Mouse (Mus musculus) 3134 (cell line): ENCODE results near the gene Hmga1b.
"Not testable (repeated sequence)": the region's sequence is repeated elsewhere in the genome, so short reads cannot be mapped to it uniquely, and the experiment has no call there.

Experiments used
- DNase-seq: peaks from one replicate; pipeline ENCODE4 v3.0.0-alpha.2; 2011; ENCODE audit warnings: low spot score; ENCODE audit not compliant: insufficient read length; ENCODE audit errors: extremely low read depth

The Hmga1b gene

GRCm38 (mm10) chr11:120731858-120732680, 30.5 kb upstream of the Hmga1b start, which contains the start of gene Cbr2:
Cbr2 (minus strand) TSS chr11:120732114.
- DNase-seq: peak; percentile 85

- peak; percentile 75 for DNase-seq
Observed at GRCm38 (mm10) chr11:120733521-120733920, 29.1 kb upstream of the Hmga1b start.

GRCm38 (mm10) chr11:120736424-120736823, 26.2 kb upstream of the Hmga1b start:
- DNase-seq: no peak

DNA sequence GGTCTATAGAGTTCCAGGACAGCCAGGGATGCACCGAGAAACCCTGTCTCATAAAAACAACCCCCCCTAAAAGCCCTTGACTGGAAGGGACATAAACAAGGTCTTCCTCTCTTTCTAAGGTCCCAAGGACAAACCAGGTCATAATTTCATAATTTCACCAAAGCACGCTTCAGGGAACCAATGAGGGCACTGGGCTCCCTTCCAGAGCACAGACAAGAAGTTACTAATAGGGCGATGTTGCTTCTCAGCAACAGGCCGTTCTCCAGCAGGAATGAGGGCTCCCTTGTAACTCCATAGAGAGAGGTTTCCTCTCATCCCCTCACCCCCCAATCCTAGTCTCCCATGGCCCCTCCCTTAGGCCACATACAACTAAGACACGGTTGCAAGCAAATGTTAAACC, 21.6 kb upstream of the Hmga1b start:
- DNase-seq: no peak

DNA sequence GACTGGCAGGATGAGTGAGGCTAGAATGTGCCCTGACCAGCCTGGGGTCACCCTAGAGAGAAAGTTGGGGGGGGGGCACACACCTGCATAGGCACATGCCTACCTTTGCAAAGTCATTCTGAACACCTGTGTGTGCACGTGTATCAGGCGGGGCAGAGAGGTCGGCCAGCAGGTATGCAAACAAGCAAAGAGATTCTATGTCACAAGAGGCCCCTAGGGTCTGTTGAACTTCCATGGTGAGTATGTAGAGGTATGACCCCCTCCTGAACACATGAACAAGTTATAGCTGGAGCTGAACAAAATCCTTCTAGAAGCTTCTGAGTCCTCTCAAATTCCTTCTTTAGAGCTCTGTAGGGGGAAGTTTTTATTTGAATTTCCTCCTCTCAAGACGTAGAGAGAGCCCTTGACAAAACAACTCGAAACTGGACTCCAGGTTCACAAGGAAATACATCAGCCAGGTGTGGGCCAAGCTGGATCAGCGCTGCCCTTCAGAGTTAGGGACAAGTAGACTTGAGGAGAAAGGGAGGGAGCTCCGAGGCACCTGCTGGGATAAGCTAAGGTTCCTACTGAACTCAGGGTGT, 18.4 kb upstream of the Hmga1b start:
- DNase-seq: no peak

- no peak for DNase-seq
Observed at GRCm38 (mm10) chr11:120747974-120748373, 14.6 kb upstream of the Hmga1b start.

- DNase-seq: no peak
Observed at GRCm38 (mm10) chr11:120749430-120749829, 13.2 kb upstream of the Hmga1b start.

GRCm38 (mm10) chr11:120751606-120752005, 11.0 kb upstream of the Hmga1b start:
- DNase-seq: no peak

DNA sequence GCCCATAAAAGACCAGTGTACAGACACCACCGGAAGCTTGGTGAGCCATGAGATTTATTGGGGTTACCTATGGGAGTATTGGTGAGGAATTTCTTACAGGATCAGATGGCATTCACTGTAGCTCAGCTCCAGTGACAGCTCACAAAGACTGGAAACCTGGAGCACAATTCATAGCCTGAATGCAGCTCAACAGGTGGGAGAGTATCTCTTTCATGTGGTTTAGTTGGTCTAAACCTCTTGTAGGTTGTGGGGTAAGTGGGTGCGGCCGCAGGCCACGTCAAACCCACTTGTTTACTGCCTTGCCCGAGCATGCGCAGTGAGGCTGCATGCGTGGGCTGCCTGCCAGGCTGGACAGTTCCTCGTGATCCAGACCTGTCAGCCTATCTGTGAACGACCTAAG, 2.4 kb upstream of the Hmga1b start:
- DNase-seq: no peak

GRCm38 (mm10) chr11:120761811-120762671, 553 bp upstream of the Hmga1b start:
- DNase-seq: peak; percentile 69

GRCm38 (mm10) chr11:120763121-120763999, 766 bp downstream of the Hmga1b start:
- DNase-seq: peak; percentile 38

GRCm38 (mm10) chr11:120767023-120767422, 4.4 kb downstream of the Hmga1b start:
- not testable (repeated sequence) for DNase-seq

- no peak for DNase-seq
Observed at GRCm38 (mm10) chr11:120768206-120768605, 5.6 kb downstream of the Hmga1b start.

DNA sequence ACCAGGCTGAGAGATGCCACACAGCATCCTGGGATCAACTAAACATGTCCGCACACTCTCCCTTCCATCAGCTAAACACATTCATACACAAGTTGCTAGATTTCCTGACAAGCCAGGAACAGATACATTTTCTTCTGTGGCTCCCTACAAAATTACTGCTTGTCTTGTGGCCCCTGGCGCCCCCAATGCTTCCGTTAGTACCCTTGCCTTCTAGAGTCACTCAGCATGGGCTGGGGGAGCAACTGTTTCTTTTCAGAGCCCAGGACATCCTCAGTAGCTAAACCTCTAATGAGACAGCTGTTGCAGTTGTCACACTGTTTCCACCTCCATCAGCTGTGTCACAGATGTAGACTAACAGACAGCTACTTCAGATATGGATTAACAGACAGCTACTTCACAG, 10.2 kb downstream of the Hmga1b start:
- no peak for DNase-seq

DNA sequence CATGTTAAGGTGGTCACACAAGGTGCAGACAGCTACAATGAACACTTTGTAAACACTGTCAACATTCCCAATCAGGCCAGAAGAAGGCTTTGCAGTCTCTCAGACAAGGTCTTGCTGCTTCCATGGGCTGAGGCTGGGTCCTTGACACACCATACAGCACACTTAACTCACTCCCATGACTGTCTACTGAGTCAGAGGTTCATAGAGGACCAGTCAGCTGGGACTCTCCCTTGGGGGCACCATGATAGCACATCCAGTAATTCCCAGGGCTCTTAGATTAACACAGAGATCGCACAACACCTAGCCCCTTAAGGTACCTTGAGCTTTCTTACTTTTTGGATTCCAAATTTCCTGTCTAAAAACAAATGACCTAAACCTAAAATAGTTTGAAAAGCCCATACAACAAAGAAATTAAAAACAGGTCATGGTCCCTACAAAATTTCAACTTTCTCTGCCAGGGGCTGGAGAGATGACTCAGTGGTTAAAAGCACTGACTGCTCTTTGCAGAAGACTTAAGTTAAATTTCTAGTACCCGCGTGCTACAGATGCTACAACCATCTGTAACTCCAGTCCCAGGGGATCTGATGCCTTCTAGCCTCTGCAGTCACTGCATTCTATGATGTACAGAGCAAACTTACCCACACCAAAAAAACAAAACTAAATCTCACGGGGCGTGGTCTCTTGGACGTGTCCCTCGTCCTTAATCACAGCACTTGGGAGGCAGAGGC, 11.0 kb downstream of the Hmga1b start:
- DNase-seq: no peak

GRCm38 (mm10) chr11:120775774-120776469, 13.3 kb downstream of the Hmga1b start:
- peak; percentile 85 for DNase-seq

DNA sequence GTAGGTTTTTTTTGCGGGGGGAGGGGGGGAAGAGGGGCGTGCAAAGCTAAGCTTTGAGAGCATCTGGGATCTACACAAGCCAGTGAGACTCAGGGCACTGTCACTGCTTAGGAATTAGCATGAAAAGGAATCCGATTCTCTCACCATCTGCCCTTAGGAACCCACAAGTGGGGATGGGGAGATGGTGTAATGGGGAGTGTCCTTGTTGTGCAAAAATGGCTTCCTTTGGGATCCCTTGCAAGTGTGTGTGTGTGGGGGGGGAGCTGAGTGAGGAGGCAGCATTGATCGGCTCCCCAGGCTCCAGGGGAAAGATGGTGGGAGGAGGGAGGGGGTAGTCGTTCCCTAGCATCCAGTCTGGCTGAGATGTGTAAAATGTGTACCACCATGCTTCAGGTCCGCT, 14.5 kb downstream of the Hmga1b start:
- no peak for DNase-seq

DNA sequence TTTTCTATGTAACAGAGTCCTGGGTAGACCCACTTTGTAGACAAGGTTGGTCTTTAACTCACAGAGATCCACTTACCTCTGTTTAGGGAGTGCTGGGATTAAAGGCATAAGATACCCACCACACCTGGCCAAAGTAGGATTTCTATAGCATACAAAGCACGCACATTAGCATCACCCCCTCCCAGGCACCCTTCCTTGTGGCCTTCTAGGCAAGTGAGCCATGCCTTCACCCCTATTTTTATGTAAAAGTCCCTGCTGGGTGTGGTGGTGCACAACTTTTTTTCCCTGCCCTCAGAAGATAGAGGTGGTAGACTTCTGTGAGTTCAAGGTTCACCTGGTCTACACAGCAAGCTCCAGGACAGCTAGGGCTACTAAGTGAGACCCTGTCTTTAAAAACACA, 17.3 kb downstream of the Hmga1b start:
- DNase-seq: no peak

GRCm38 (mm10) chr11:120781361-120781760, 18.8 kb downstream of the Hmga1b start:
- DNase-seq: not testable (repeated sequence)
